10 mouse cellular contexts compared by ENCODE assay signal in the genomic region with DNA sequence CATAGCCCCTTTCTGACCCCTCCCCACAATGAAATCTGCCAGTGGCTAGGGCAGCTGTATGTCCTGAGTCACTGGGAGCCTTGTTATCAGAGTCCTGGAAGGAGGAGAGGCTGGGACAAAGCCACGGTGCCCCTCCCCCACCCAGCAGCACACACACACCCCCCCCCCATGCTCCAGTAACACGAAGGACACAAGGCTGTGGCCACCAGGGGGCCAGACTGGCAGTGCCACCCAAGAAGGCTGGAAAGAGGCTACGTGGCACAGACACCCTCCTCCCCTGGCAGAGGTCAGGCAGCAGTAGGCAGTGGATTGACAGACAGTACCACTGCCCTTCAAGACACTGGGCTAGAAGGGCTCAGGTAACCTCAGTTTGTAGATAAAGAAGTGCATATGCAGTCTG. TPM values are rescaled to one million over a fixed set of nuclear protein-coding genes. Genes with fewer than 3 reads are reported as not detected.
DNase-seq lines count a peak whose midpoint lies in the region; ATAC-seq and TF ChIP-seq lines count a peak whose summit lies in the region.
"Had no signal": no experiment of that assay in that cellular context is flagged by ENCODE, and none has a peak within 500 bp of the region (broad histone marks: within the 10 kb centered on the region; RNA-seq: fewer than 3 reads in every experiment).

No protein-coding gene starts in this region.

- TF ChIP-seq CTCF in CH12.LX (conservative IDR thresholded peaks at IDR 0.05 in 1 of 2, IDR thresholded peaks at IDR 0.05 in 1 of 2; ENCODE audit: low read depth in 2 of 2, low read length in 2 of 2), result peak in 1 of 2 experiments; percentile 42; a peak in 2 of 4 replicates

- TF ChIP-seq EP300 in CH12.LX (IDR thresholded peaks at IDR 0.05; ENCODE audit: low read length), result no peak

- in situ Hi-C loops in CH12.LX (cut with MboI; ENCODE audit: low pct_ligation_motif_present, low pct_unique_long_range_greater_than_20kb, low sequenced_read_pairs), result loop anchor here (5.0 to 10.0 kb wide), 3 partner anchors 148 to 321 kb away; a partner anchor contains a TSS

- TF ChIP-seq POLR2A in CH12.LX (IDR thresholded peaks at IDR 0.05; ENCODE audit: low read depth, low read length), result no peak

- no peaks in the 10 kb centered on the region for H3K36me3 ChIP-seq in CH12.LX (replicated peaks in 1 of 2; ENCODE audit: control insufficient read depth in 1 of 2, insufficient read depth in 1 of 2, low read length in 1 of 2)
- peaks cover 34% of the 10 kb centered on the region; the same call in 1 of the 2 replicates for H3K36me3 ChIP-seq in heart, embryonic 15.5 days
- H3K36me3 ChIP-seq in neural tube, embryonic 13.5 days, result no peaks in the 10 kb centered on the region
- H3K36me3 ChIP-seq: lung, embryonic 15.5 days had no signal

- WGBS in heart, embryonic 15.5 days, result 15% methylated on average over 3 of the region's 3 CpGs
- WGBS in neural tube, embryonic 13.5 days, result 23% methylated on average over 3 of the region's 3 CpGs

- H3K9ac ChIP-seq in CH12.LX (ENCODE audit: insufficient read depth, low read depth), result no peak overlapping the region
- H3K9ac ChIP-seq in heart, embryonic 15.5 days, result no peak overlapping the region
- H3K9ac ChIP-seq in neural tube, embryonic 13.5 days, result peak overlapping the region; percentile 26; the same call in 1 of the 2 replicates
- H3K9ac ChIP-seq: embryonic facial prominence, embryonic 12.5 days; lung, embryonic 15.5 days had no signal

- no peak overlapping the region for H3K4me3 ChIP-seq in CH12.LX (replicated peaks in 1 of 3; ENCODE audit: low read depth in 2 of 3, low read length in 2 of 3, poor library complexity in 1 of 3)
- no peak overlapping the region for H3K4me3 ChIP-seq in heart, embryonic 15.5 days
- H3K4me3 ChIP-seq in neural tube, embryonic 13.5 days, result no peak overlapping the region
- H3K4me3 ChIP-seq: embryonic facial prominence, embryonic 12.5 days; lung, embryonic 15.5 days had no signal

- no peaks in the 10 kb centered on the region for H3K79me2 ChIP-seq in CH12.LX (replicated peaks; ENCODE audit: control insufficient read depth, extremely low read depth, insufficient read depth, poor library complexity, severe bottlenecking)

- peak; percentile 72 for DNase-seq in kidney, postnatal 10 days
- DNase-seq in kidney, adult 18-20 months, result no peak
- DNase-seq in 416B (ENCODE audit: low read depth), result peak; percentile 67
- DNase-seq in CH12.LX (ENCODE audit: extremely low read depth), result no peak
- no peak for DNase-seq in cerebellum, postnatal 4 days (ENCODE audit: low spot score in 2 of 2)
- no peak for DNase-seq in layer of hippocampus, adult 8-10 months (ENCODE audit: low spot score in 2 of 2)

- no peak overlapping the region for H3K4me2 ChIP-seq in CH12.LX (ENCODE audit: insufficient read depth, low read depth, poor library complexity, severe bottlenecking)
- no peak overlapping the region for H3K4me2 ChIP-seq in heart, embryonic 15.5 days
- no peak overlapping the region for H3K4me2 ChIP-seq in neural tube, embryonic 13.5 days
- H3K4me2 ChIP-seq: embryonic facial prominence, embryonic 12.5 days; lung, embryonic 15.5 days had no signal

- no peaks in the 10 kb centered on the region for H3K9me3 ChIP-seq in CH12.LX (replicated peaks; ENCODE audit: low read length)
- H3K9me3 ChIP-seq in heart, embryonic 15.5 days (replicated peaks), result no peaks in the 10 kb centered on the region
- H3K9me3 ChIP-seq in neural tube, embryonic 13.5 days, result no peaks in the 10 kb centered on the region
- H3K9me3 ChIP-seq: embryonic facial prominence, embryonic 12.5 days; lung, embryonic 15.5 days had no signal

- ATAC-seq in heart, embryonic 15.5 days (replicated peaks; ENCODE audit: insufficient number of reproducible peaks, insufficient read depth, low FRiP score, low read depth), result peak; percentile 24; the same call in 1 of the 2 replicates
- no peak for ATAC-seq in neural tube, embryonic 13.5 days (ENCODE audit: low read depth)

- H3K27me3 ChIP-seq in CH12.LX (replicated peaks), result peaks cover 5% of the 10 kb centered on the region
- H3K27me3 ChIP-seq in heart, embryonic 15.5 days, result 0 out of 2 replicates have a peak, but pooled peaks cover 4% of the 10 kb centered on the region
- H3K27me3 ChIP-seq in neural tube, embryonic 13.5 days, result peaks cover 25% of the 10 kb centered on the region
- H3K27me3 ChIP-seq: embryonic facial prominence, embryonic 12.5 days; lung, embryonic 15.5 days had no signal

- dilution Hi-C loops in CH12.LX (cut with MboI; ENCODE audit: extremely low pct_ligation_motif_present, extremely low pct_unique_long_range_greater_than_20kb, low sequenced_read_pairs), result no loop called here

- TF ChIP-seq RAD21 in CH12.LX (IDR thresholded peaks at IDR 0.05; ENCODE audit: low read depth, low read length), result no peak

- H3K4me1 ChIP-seq in CH12.LX (ENCODE audit: control insufficient read depth in 1 of 2, insufficient read depth in 2 of 2), result peaks cover 13 to 60% of the 10 kb centered on the region in 2 experiments
- H3K4me1 ChIP-seq in heart, embryonic 15.5 days (replicated peaks), result peaks cover 22% of the 10 kb centered on the region
- peaks cover 22% of the 10 kb centered on the region for H3K4me1 ChIP-seq in neural tube, embryonic 13.5 days (replicated peaks)

- no peak overlapping the region for H3K27ac ChIP-seq in CH12.LX (ENCODE audit: insufficient read depth, low read depth)
- peak overlapping the region; percentile 19; the same call in 1 of the 2 replicates for H3K27ac ChIP-seq in heart, embryonic 15.5 days
- no peak overlapping the region for H3K27ac ChIP-seq in neural tube, embryonic 13.5 days (replicated peaks)
- H3K27ac ChIP-seq: embryonic facial prominence, embryonic 12.5 days; lung, embryonic 15.5 days had no signal

TF ChIP-seq in CH12.LX, 34 proteins besides CTCF, POLR2A, EP300 and RAD21:
- TF ChIP-seq IRF4 (IDR thresholded peaks at IDR 0.05; ENCODE audit: low read depth, low read length) (no peak), TCF12 (IDR thresholded peaks at IDR 0.05; ENCODE audit: low read depth, low read length) (no peak), CHD2 (IDR thresholded peaks at IDR 0.05; ENCODE audit: low read length) (peak; percentile 33; the same call in 1 of the 2 replicates), SMC3 (IDR thresholded peaks at IDR 0.05; ENCODE audit: low read depth, low read length) (peak; percentile 21), HCFC1 (IDR thresholded peaks at IDR 0.05; ENCODE audit: low read depth, low read length) (no peak), KAT2A (IDR thresholded peaks at IDR 0.05; ENCODE audit: insufficient replicate concordance, low read length) (no peak)

RNA-seq across cellular contexts. Expression of a gene that starts 29.2 kb away (rescaled TPM):
- total RNA-seq in CH12.LX (2012; rRNA removed) (0.04 and 0.08 TPM in 2 replicates), CH12.LX (2014; rRNA removed) (0.08 TPM in 1 of 2 replicates, not detected in the other)
- 0.06 TPM in 1 of 2 replicates, not detected in the other for polyA plus RNA-seq in CH12.LX (2012; ENCODE audit: insufficient read length, low read depth)
- polyA plus RNA-seq in heart, embryonic 15.5 days (2015; fragmentation: Nextera tagmentation; extraction: Ambion mirVana), result 28.9 and 38.3 TPM in 2 replicates
- polyA plus RNA-seq in neural tube, embryonic 13.5 days (2015; fragmentation: Nextera tagmentation; extraction: Ambion mirVana), result 6.0 and 6.5 TPM in 2 replicates
- total RNA-seq in layer of hippocampus, adult 8-10 months (2022), result 10 to 100 TPM; 17.3 to 21.8 (median 19.3) TPM

RNA-seq across cellular contexts. Expression of a gene that starts 29.5 kb away (rescaled TPM):
- not detected in 2 replicates for total RNA-seq in CH12.LX (2012; rRNA removed)
- total RNA-seq in CH12.LX (2014; rRNA removed), result not detected in 2 replicates
- polyA plus RNA-seq in CH12.LX (2012; ENCODE audit: insufficient read length, low read depth), result not detected in 2 replicates
- 0.38 and 0.62 TPM in 2 replicates for polyA plus RNA-seq in heart, embryonic 15.5 days (2015; fragmentation: Nextera tagmentation; extraction: Ambion mirVana)
- polyA plus RNA-seq in neural tube, embryonic 13.5 days (2015; fragmentation: Nextera tagmentation; extraction: Ambion mirVana), result 0.28 TPM in 1 of 2 replicates, not detected in the other
- total RNA-seq in layer of hippocampus, adult 8-10 months (2022), result not detected

RNA-seq across cellular contexts. Expression of a gene that starts 34.2 kb away (rescaled TPM):
- total RNA-seq in CH12.LX (2012; rRNA removed) (2.6 and 3.2 TPM in 2 replicates), CH12.LX (2014; rRNA removed) (1.4 and 1.7 TPM in 2 replicates)
- 2.2 and 2.6 TPM in 2 replicates for polyA plus RNA-seq in CH12.LX (2012; ENCODE audit: insufficient read length, low read depth)
- 7.0 and 9.5 TPM in 2 replicates for polyA plus RNA-seq in heart, embryonic 15.5 days (2015; fragmentation: Nextera tagmentation; extraction: Ambion mirVana)
- polyA plus RNA-seq in neural tube, embryonic 13.5 days (2015; fragmentation: Nextera tagmentation; extraction: Ambion mirVana), result 2.9 TPM in 2 replicates
- 10 to 100 TPM in 2 of 4 experiments, 1 to 10 TPM in 2; 9.8 to 11.6 (median 10.1) TPM for total RNA-seq in layer of hippocampus, adult 8-10 months (2022)

RNA-seq across cellular contexts. Expression of a gene that starts 43.3 kb away (rescaled TPM):
- total RNA-seq in CH12.LX (2012; rRNA removed) (196 and 197 TPM in 2 replicates), CH12.LX (2014; rRNA removed) (134 and 165 TPM in 2 replicates)
- polyA plus RNA-seq in CH12.LX (2012; ENCODE audit: insufficient read length, low read depth), result 134 and 154 TPM in 2 replicates
- 61.4 and 63.4 TPM in 2 replicates for polyA plus RNA-seq in heart, embryonic 15.5 days (2015; fragmentation: Nextera tagmentation; extraction: Ambion mirVana)
- 80.2 and 85.5 TPM in 2 replicates for polyA plus RNA-seq in neural tube, embryonic 13.5 days (2015; fragmentation: Nextera tagmentation; extraction: Ambion mirVana)
- total RNA-seq in layer of hippocampus, adult 8-10 months (2022), result 10 to 100 TPM; 47.3 to 59.9 (median 56.1) TPM

RNA-seq across cellular contexts. Expression of a gene that starts 56.7 kb away (rescaled TPM):
- total RNA-seq in CH12.LX (2012; rRNA removed) (21.2 and 22.3 TPM in 2 replicates), CH12.LX (2014; rRNA removed) (25.1 and 27.3 TPM in 2 replicates)
- 18.3 and 21.8 TPM in 2 replicates for polyA plus RNA-seq in CH12.LX (2012; ENCODE audit: insufficient read length, low read depth)
- polyA plus RNA-seq in heart, embryonic 15.5 days (2015; fragmentation: Nextera tagmentation; extraction: Ambion mirVana), result 14.4 and 17.9 TPM in 2 replicates
- polyA plus RNA-seq in neural tube, embryonic 13.5 days (2015; fragmentation: Nextera tagmentation; extraction: Ambion mirVana), result 28.7 and 29.0 TPM in 2 replicates
- total RNA-seq in layer of hippocampus, adult 8-10 months (2022), result 10 to 100 TPM; 14.4 to 17.1 (median 14.9) TPM

Comparison
In these comparisons a context has a peak if more than half of its experiments do, and no peak if none do; other contexts are left out.
1. DNase-seq: peak in kidney, postnatal 10 days (single experiment) and 416B (single experiment); none in kidney, adult 18-20 months (single experiment), CH12.LX (single experiment), cerebellum, postnatal 4 days (0 of 2) and layer of hippocampus, adult 8-10 months (0 of 2).